Mouse (Mus musculus): Measurements from ENCODE around the gene Tubgcp2.

- TF ChIP-seq CTCF (IDR thresholded peaks at IDR 0.05; ENCODE audit: borderline replicate concordance, extremely low read depth, insufficient read depth, insufficient read length), result no peak
- TF ChIP-seq POLR2A (IDR thresholded peaks at IDR 0.05; ENCODE audit: borderline replicate concordance, extremely low read depth, insufficient read depth, insufficient read length, poor library complexity, severe bottlenecking), result no peak
Observed at GRCm38 (mm10) chr7:140077698-140078097, 41.2 kb upstream of the Tubgcp2 start.
